Mouse (Mus musculus) cerebellum, adult 2 months (tissue): ENCODE measurements around the gene C2cd2l. TPM values are rescaled to one million over a fixed set of nuclear protein-coding genes. Genes with fewer than 3 reads are reported as not detected.
A peak's percentile ranks its signal among the peaks of the same experiment; 100 is the strongest.
"Not testable (repeated sequence)": the region's sequence is repeated elsewhere in the genome, so short reads cannot be mapped to it uniquely, and the experiment has no call there.

Experiments used
- DNase-seq, 2 experiments: peaks; one replicate each; pipeline ENCODE4 v3.0.0; 2021
- H3K27ac ChIP-seq: fragments of 200-500 bp; 2 replicates; pipeline ENCODE4 v1.5.1; 2012; ENCODE audit warnings: low read length, control low read depth, inconsistent platforms; ENCODE audit not compliant: insufficient read depth
- H3K27me3 ChIP-seq: fragments of 200-500 bp; 2 replicates; pipeline ENCODE4 v1.6.1; 2012; ENCODE audit warnings: inconsistent platforms, mild to moderate bottlenecking, low read length, moderate library complexity; ENCODE audit not compliant: control insufficient read depth, insufficient read depth
- H3K4me1 ChIP-seq: fragments of 200-500 bp; 2 replicates; pipeline ENCODE4 v1.6.1; 2011; ENCODE audit warnings: low read length; ENCODE audit not compliant: control insufficient read depth, insufficient read depth
- H3K4me3 ChIP-seq: fragments of 200-500 bp; replicated peaks from 2 replicates; pipeline ENCODE3; 2011; ENCODE audit warnings: mild to moderate bottlenecking, low read depth, low read length, control low read depth; ENCODE audit not compliant: insufficient read depth
- CTCF ChIP-seq: fragments of 200-500 bp; IDR thresholded peaks from 2 replicates; pipeline ENCODE4 v1.5.1; 2011; ENCODE audit warnings: low read depth, mild to moderate bottlenecking, control low read depth, low read length, moderate library complexity, borderline replicate concordance; ENCODE audit not compliant: insufficient read depth
- POLR2A ChIP-seq: fragments of 200-500 bp; IDR thresholded peaks from 2 replicates; pipeline ENCODE4 v1.6.1; 2011; ENCODE audit warnings: low read length, control low read depth, borderline replicate concordance; ENCODE audit not compliant: insufficient read depth
- WGBS: fragments of 180-500 bp; shearing (Covaris S2); methylation state at CpG from one replicate; pipeline ENCODE4 v1.1.7; 2018; 5-methylcytosine and 5-hydroxymethylcytosine counted together
- polyA plus RNA-seq: library from polyadenylated mRNA; depleted of rRNA; stranded (reverse); fragments of >200 nt; gene quantifications from 2 replicates; pipeline ENCODE4 v1.2.3, GENCODE M21; 2012

Gene C2cd2l
- polyA plus RNA-seq, 1 experiment: 113 TPM

GRCm38 (mm10) chr9:44325768-44326370 lies 5.8 kb upstream of the C2cd2l start, which contains the start of gene Dpagt1:
Gene Dpagt1, plus strand, starts transcription at chr9:44326019.
- Histone ChIP-seq H3K27me3 (no peaks in the 10 kb centered on the region), H3K4me3 (peak within 1 kb of the TSS; percentile 70), H3K27ac (peak within 1 kb of the TSS; percentile 54), H3K4me1 (0 out of 2 replicates have a peak, but pooled peaks cover 3% of the 10 kb centered on the region)
- DNase-seq: no peak
- WGBS: 2% methylated on average over 12 of the region's 12 CpGs
- TF ChIP-seq CTCF (no peak), POLR2A (no peak)

DNA sequence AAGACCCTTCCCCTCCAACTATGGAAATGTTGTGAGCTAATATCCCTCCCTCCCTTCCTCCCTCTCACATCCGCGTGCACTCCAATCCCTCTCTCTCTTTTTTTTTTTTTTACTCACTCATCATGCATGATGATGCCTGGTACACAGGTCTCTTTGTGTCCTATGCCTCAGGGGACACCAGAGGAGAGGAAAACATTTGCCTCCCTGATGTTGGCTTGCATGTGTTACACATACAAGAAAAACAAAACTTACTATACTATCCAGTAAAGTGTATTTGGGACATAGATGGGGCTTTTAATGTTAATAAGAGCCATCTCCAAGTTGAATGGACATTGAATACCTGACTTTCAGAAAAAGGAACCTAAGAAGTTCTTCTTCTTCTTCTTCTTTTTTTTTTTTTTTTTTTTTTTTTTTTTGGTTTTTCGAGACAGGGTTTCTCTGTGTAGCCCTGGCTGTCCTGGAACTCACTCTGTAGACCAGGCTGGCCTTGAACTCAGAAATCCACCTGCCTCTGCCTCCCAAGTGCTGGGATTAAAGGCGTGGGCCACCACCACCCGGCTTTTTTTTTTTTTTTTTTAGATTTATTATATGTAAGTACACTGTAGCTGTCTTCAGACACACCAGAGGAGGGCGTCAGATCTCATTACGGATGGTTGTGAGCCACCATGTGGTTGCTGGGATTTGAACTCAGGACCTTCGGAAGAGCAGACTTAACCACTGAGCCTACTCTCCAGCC lies 5.1 kb upstream of the C2cd2l start:
- WGBS: 51% methylated on average over 7 of the region's 8 CpGs
- peak overlapping the region; percentile 54; the same call in 1 of the 2 replicates for H3K27ac ChIP-seq
- H3K27me3 ChIP-seq, DNase-seq, H3K4me1 ChIP-seq, H3K4me3 ChIP-seq: not testable (repeated sequence)

- 0 out of 2 replicates have a peak, but pooled peaks cover 3% of the 10 kb centered on the region for H3K4me1 ChIP-seq
- H3K4me3 ChIP-seq: no peak overlapping the region
- WGBS: 84% methylated on average over 6 of the region's 6 CpGs
- no peak for DNase-seq
- no peak for TF ChIP-seq CTCF
- no peak for TF ChIP-seq POLR2A
- H3K27me3 ChIP-seq: no peaks in the 10 kb centered on the region
- no peak overlapping the region for H3K27ac ChIP-seq
Measured at GRCm38 (mm10) chr9:44324147-44324546, 4.1 kb upstream of the C2cd2l start.

DNA sequence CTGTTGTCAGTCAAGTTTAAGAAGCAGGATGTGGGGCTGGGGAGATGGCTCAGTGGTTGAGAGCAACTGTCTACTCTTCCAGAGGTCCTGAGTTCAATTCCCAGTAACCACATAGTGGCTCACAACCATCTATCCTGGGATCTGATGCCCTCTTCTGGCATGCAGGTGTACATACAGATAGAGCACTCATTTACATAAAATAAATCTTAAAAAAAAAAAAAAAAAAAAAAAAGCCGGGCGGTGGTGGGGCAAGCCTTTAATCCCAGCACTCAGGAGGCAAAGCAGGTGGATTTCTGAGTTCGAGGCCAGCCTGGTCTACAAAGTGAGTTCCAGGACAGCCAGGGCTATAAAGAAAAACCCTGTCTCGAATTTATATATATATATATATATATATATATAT lies 3.6 kb upstream of the C2cd2l start:
- H3K27me3 ChIP-seq, H3K27ac ChIP-seq, H3K4me1 ChIP-seq, DNase-seq, H3K4me3 ChIP-seq: not testable (repeated sequence)
- WGBS: 54% methylated on average over 4 of the region's 4 CpGs

DNA sequence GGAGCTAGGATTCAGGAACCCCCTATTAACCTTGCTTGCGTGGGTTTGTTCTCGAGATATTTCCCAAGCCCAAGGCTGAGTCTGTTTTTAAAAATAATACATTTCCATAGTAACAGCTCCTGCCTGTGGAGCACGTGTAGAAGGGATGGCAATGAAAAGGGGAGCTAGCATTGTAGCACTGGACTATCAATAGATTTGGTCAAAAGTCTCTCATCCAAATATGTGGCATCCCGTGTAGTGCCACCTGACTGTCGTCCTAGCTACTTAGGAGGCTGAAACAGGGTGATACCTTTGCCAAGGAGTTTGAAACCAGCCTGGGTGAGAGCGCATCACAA lies 681 bp upstream of the C2cd2l start:
- TF ChIP-seq CTCF (no peak), POLR2A (no peak)
- Histone ChIP-seq H3K4me3 (peak overlapping the region; percentile 50), H3K27ac (peak overlapping the region; percentile 55), H3K4me1 (peaks cover 12% of the 10 kb centered on the region), H3K27me3 (no peaks in the 10 kb centered on the region)
- 11% methylated on average over 6 of the region's 6 CpGs for WGBS
- no peak for DNase-seq

DNA sequence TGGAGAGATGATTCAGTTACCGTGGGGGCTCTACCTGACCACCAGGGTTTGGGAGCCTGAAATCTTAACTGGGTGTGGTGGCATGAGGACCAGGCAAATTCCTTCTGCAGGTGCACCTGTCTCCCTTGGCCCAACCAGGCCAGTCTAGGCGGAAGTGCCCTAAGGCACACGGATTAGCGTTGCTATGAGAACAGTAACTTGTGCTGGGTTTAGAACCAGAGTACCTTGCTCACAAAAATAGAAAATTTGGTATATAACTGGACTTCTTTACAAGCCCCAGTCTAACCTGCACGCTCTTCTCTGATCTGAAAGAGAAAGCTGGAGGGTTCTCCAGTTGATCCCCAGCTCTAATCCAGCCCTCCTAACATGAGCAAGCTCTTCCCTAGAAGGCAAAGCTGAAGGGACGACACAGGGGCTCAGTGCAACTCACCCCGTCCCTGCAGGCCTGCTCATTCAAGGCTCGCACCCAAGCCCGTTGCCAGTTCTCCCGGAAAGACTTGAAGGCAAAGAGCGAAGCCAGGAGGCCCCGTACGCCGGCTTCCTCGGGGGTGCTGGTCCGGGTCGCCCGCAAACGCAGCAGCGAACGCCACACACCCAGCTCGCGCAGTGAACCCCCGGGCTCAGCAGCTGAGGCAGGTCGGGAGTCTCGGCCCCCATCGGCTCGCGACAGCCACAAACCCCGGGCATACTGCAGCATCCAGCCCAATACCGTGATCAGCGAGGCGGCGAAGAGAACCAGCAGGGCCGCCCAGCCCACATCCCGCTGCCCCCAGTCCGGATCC lies 789 bp downstream of the C2cd2l start:
- Histone ChIP-seq H3K4me3 (peak overlapping the region; percentile 89), H3K27me3 (no peaks in the 10 kb centered on the region), H3K27ac (peak overlapping the region; percentile 74), H3K4me1 (peaks cover 15% of the 10 kb centered on the region)
- no peak for TF ChIP-seq POLR2A
- TF ChIP-seq CTCF: no peak
- 2% methylated on average over 37 of the region's 37 CpGs for WGBS
- DNase-seq: peak; percentile 47 to 62

- DNase-seq: no peak
- TF ChIP-seq CTCF: no peak
- no peak for TF ChIP-seq POLR2A
- Histone ChIP-seq H3K4me3 (peak overlapping the region; percentile 89), H3K4me1 (peaks cover 18% of the 10 kb centered on the region), H3K27ac (no peak overlapping the region), H3K27me3 (no peaks in the 10 kb centered on the region)
- WGBS: 19% methylated on average over 3 of the region's 3 CpGs
Measured at GRCm38 (mm10) chr9:44318826-44319095, 1.3 kb downstream of the C2cd2l start.
